ENCODE assay signal across 20 mouse cellular contexts in the genomic region with DNA sequence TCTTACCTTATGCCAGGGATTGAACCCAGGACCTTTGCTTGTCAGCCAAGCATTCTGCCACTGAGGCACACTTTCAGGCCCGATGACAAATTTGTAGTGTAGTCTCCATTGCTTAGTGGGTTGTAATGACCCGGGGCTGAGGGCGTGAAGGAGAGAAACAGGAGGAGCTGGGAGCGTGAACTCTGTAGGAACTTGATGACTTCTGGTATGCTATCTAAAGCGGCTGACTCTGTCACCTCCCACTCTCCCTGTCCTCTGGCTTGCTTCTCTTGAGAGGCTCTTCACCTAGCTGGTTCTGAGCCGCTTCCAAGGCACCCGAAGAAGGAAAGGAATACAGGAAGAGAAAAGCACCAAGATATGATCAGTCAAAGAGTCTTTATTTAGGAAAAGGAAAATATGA.
DNase-seq lines count a peak whose midpoint lies in the region; ATAC-seq and TF ChIP-seq lines count a peak whose summit lies in the region.
"Had no signal": no experiment of that assay in that cellular context is flagged by ENCODE, and none has a peak within 500 bp of the region (broad histone marks: within the 10 kb centered on the region; RNA-seq: fewer than 3 reads in every experiment).

No protein-coding gene starts in this region.

- no peak overlapping the region for H3K4me3 ChIP-seq in heart, embryonic 13.5 days
- H3K4me3 ChIP-seq in heart, postnatal 0 days (ENCODE audit: low read depth, low read length) = no peak overlapping the region
- H3K4me3 ChIP-seq in heart, adult 2 months = no peak overlapping the region
- no peak overlapping the region for H3K4me3 ChIP-seq in lung, postnatal 0 days (ENCODE audit: low read depth, low read length)
- no peak overlapping the region for H3K4me3 ChIP-seq in limb, embryonic 13.5 days
- no peak overlapping the region for H3K4me3 ChIP-seq in forebrain, postnatal 0 days (ENCODE audit: low read depth, low read length)
- H3K4me3 ChIP-seq: embryonic facial prominence, embryonic 12.5 days; forebrain, embryonic 15.5 days; hindbrain, embryonic 12.5 days had no signal

- intact Hi-C loops in heart, adult 2 months (cut with DNase I) = no loop called here

- H3K27ac ChIP-seq in heart, embryonic 13.5 days (replicated peaks) = peak overlapping the region; percentile 56
- H3K27ac ChIP-seq in heart, postnatal 0 days (ENCODE audit: low read depth) = peak overlapping the region; percentile 22; the same call in 1 of the 2 replicates
- H3K27ac ChIP-seq in heart, adult 2 months = no peak overlapping the region
- H3K27ac ChIP-seq in lung, postnatal 0 days (ENCODE audit: low read length) = no peak overlapping the region
- peak overlapping the region; percentile 63; the same call in 1 of the 2 replicates for H3K27ac ChIP-seq in limb, embryonic 13.5 days
- H3K27ac ChIP-seq in forebrain, postnatal 0 days (ENCODE audit: low read depth, low read length) = no peak overlapping the region
- H3K27ac ChIP-seq: embryonic facial prominence, embryonic 12.5 days; forebrain, embryonic 15.5 days; hindbrain, embryonic 12.5 days had no signal

- no peak for TF ChIP-seq POLR2A in heart, adult 2 months (IDR thresholded peaks at IDR 0.05; ENCODE audit: insufficient read depth, low read depth, low read length)

- H3K9ac ChIP-seq in heart, embryonic 13.5 days = peak overlapping the region; percentile 41; the same call in 1 of the 2 replicates
- H3K9ac ChIP-seq in heart, postnatal 0 days (replicated peaks; ENCODE audit: low read depth, low read length) = no peak overlapping the region
- H3K9ac ChIP-seq in heart, adult 2 months (ENCODE audit: low read depth, low read length) = no peak overlapping the region
- H3K9ac ChIP-seq in lung, postnatal 0 days (replicated peaks; ENCODE audit: low read depth) = no peak overlapping the region
- H3K9ac ChIP-seq in limb, embryonic 13.5 days = no peak overlapping the region
- H3K9ac ChIP-seq in forebrain, postnatal 0 days = no peak overlapping the region
- H3K9ac ChIP-seq: embryonic facial prominence, embryonic 12.5 days; forebrain, embryonic 15.5 days; hindbrain, embryonic 12.5 days had no signal

- no peaks in the 10 kb centered on the region for H3K9me3 ChIP-seq in heart, embryonic 13.5 days
- no peaks in the 10 kb centered on the region for H3K9me3 ChIP-seq in heart, postnatal 0 days (replicated peaks; ENCODE audit: control insufficient read depth, low read length)
- no peaks in the 10 kb centered on the region for H3K9me3 ChIP-seq in lung, postnatal 0 days (ENCODE audit: low read length)
- H3K9me3 ChIP-seq in limb, embryonic 13.5 days = no peaks in the 10 kb centered on the region
- H3K9me3 ChIP-seq in forebrain, postnatal 0 days (ENCODE audit: low read length) = no peaks in the 10 kb centered on the region
- H3K9me3 ChIP-seq: embryonic facial prominence, embryonic 12.5 days; forebrain, embryonic 15.5 days; hindbrain, embryonic 12.5 days had no signal

- WGBS in heart, embryonic 13.5 days = 7% methylated on average over 7 of the region's 7 CpGs
- WGBS in heart, postnatal 0 days = 10% methylated on average over 7 of the region's 7 CpGs
- WGBS in heart, adult 2 months = 30% methylated on average over 7 of the region's 7 CpGs
- WGBS in lung, postnatal 0 days = 40% methylated on average over 7 of the region's 7 CpGs
- 57% methylated on average over 7 of the region's 7 CpGs for WGBS in limb, embryonic 13.5 days
- 89% methylated on average over 7 of the region's 7 CpGs for WGBS in forebrain, postnatal 0 days

- H3K27me3 ChIP-seq in heart, embryonic 13.5 days (replicated peaks) = no peaks in the 10 kb centered on the region
- no peaks in the 10 kb centered on the region for H3K27me3 ChIP-seq in heart, postnatal 0 days (ENCODE audit: control insufficient read depth, insufficient read depth, low read length)
- no peaks in the 10 kb centered on the region for H3K27me3 ChIP-seq in heart, adult 2 months (ENCODE audit: control insufficient read depth, insufficient read depth, low read length)
- H3K27me3 ChIP-seq in lung, postnatal 0 days (replicated peaks; ENCODE audit: insufficient read depth, low read length) = no peaks in the 10 kb centered on the region
- no peaks in the 10 kb centered on the region for H3K27me3 ChIP-seq in limb, embryonic 13.5 days
- no peaks in the 10 kb centered on the region for H3K27me3 ChIP-seq in forebrain, postnatal 0 days (ENCODE audit: insufficient read depth, low read length)
- H3K27me3 ChIP-seq: embryonic facial prominence, embryonic 12.5 days; forebrain, embryonic 15.5 days; hindbrain, embryonic 12.5 days had no signal

- no peak for TF ChIP-seq EP300 in heart, postnatal 0 days (IDR thresholded peaks at IDR 0.05; ENCODE audit: low read depth)
- TF ChIP-seq EP300 in heart, adult 2 months (IDR thresholded peaks at IDR 0.05; ENCODE audit: insufficient read depth, low read depth, low read length) = no peak
- TF ChIP-seq EP300 in lung, postnatal 0 days (IDR thresholded peaks at IDR 0.05) = no peak

- no peak for DNase-seq in heart, adult 8-10 months (ENCODE audit: low spot score)
- peak; percentile 62 for DNase-seq in heart, postnatal 0 days (ENCODE audit: low spot score)
- DNase-seq in heart, adult 2 months = no peak
- peak; percentile 34 for DNase-seq in lung, postnatal 0 days (ENCODE audit: low spot score)
- DNase-seq in lung, postnatal 4 days = no peak
- no peak for DNase-seq in forebrain, postnatal 0 days
- DNase-seq: adrenal gland, postnatal 10 days; cerebellum, adult 11-12 months; cerebellum, adult 9-10 months; cerebellum, postnatal 25 days; gastrocnemius, postnatal 10 days; heart, postnatal 14 days had no signal

- H3K36me3 ChIP-seq in heart, embryonic 13.5 days = peaks cover 4% of the 10 kb centered on the region; the same call in 1 of the 2 replicates
- no peaks in the 10 kb centered on the region for H3K36me3 ChIP-seq in heart, postnatal 0 days (replicated peaks; ENCODE audit: control insufficient read depth, insufficient read depth, low read length)
- peaks cover 10% of the 10 kb centered on the region; the same call in 1 of the 2 replicates for H3K36me3 ChIP-seq in heart, adult 2 months (ENCODE audit: control insufficient read depth, insufficient read depth, low read length)
- H3K36me3 ChIP-seq in lung, postnatal 0 days (ENCODE audit: insufficient read depth, low read length) = no peaks in the 10 kb centered on the region
- H3K36me3 ChIP-seq in limb, embryonic 13.5 days = 0 out of 2 replicates have a peak, but pooled peaks cover 8% of the 10 kb centered on the region
- H3K36me3 ChIP-seq in forebrain, postnatal 0 days (ENCODE audit: insufficient read depth) = no peaks in the 10 kb centered on the region
- H3K36me3 ChIP-seq: embryonic facial prominence, embryonic 12.5 days; forebrain, embryonic 15.5 days; hindbrain, embryonic 12.5 days had no signal

- peak overlapping the region; percentile 47 for H3K4me2 ChIP-seq in heart, embryonic 13.5 days
- H3K4me2 ChIP-seq in heart, postnatal 0 days (ENCODE audit: low read depth, low read length) = peak overlapping the region; percentile 23
- H3K4me2 ChIP-seq in lung, postnatal 0 days (replicated peaks; ENCODE audit: low read depth, low read length) = no peak overlapping the region
- no peak overlapping the region for H3K4me2 ChIP-seq in limb, embryonic 13.5 days (replicated peaks)
- no peak overlapping the region for H3K4me2 ChIP-seq in forebrain, postnatal 0 days (ENCODE audit: low read depth)
- H3K4me2 ChIP-seq: embryonic facial prominence, embryonic 12.5 days; forebrain, embryonic 15.5 days; hindbrain, embryonic 12.5 days had no signal

- ATAC-seq in heart, embryonic 13.5 days (ENCODE audit: extremely low read depth, insufficient number of reproducible peaks, low FRiP score, low TSS enrichment) = no peak
- ATAC-seq in heart, postnatal 0 days (ENCODE audit: insufficient read depth, low read depth) = peak; percentile 54
- ATAC-seq in lung, postnatal 0 days = no peak
- no peak for ATAC-seq in limb, embryonic 13.5 days (ENCODE audit: low FRiP score, low read depth)
- ATAC-seq in forebrain, postnatal 0 days = no peak
- ATAC-seq: forebrain, embryonic 15.5 days; hindbrain, embryonic 16.5 days; inflammation-experienced regulatory T-cells, adult 6 months; intestine, postnatal 0 days had no signal

- TF ChIP-seq CTCF in heart, postnatal 0 days (IDR thresholded peaks at IDR 0.05; ENCODE audit: low read depth) = no peak
- TF ChIP-seq CTCF in heart, adult 2 months (IDR thresholded peaks at IDR 0.05) = no peak
- TF ChIP-seq CTCF in lung, postnatal 0 days (IDR thresholded peaks at IDR 0.05) = no peak
- no peak for TF ChIP-seq CTCF in forebrain, postnatal 0 days (IDR thresholded peaks at IDR 0.05; ENCODE audit: low read depth)

- H3K4me1 ChIP-seq in heart, embryonic 13.5 days = peaks cover 85% of the 10 kb centered on the region
- peaks cover 43% of the 10 kb centered on the region for H3K4me1 ChIP-seq in heart, postnatal 0 days (ENCODE audit: control insufficient read depth, insufficient read depth)
- H3K4me1 ChIP-seq in heart, adult 2 months (ENCODE audit: control insufficient read depth, insufficient read depth, low read length) = peaks cover 12% of the 10 kb centered on the region
- H3K4me1 ChIP-seq in lung, postnatal 0 days (ENCODE audit: insufficient read depth, low read depth, low read length) = peaks cover 12% of the 10 kb centered on the region
- peaks cover 95% of the 10 kb centered on the region for H3K4me1 ChIP-seq in limb, embryonic 13.5 days
- H3K4me1 ChIP-seq in forebrain, postnatal 0 days (ENCODE audit: insufficient read depth) = no peaks in the 10 kb centered on the region

- H3K79me2 ChIP-seq in heart, adult 2 months (replicated peaks; ENCODE audit: control insufficient read depth, insufficient read depth, low read length) = no peaks in the 10 kb centered on the region; the same call in 1 of the 2 replicates

Comparison
In these comparisons a context has a peak if more than half of its experiments do, and no peak if none do; other contexts are left out.
1. H3K27ac ChIP-seq: peak in heart, embryonic 13.5 days (single experiment), heart, postnatal 0 days (single experiment) and limb, embryonic 13.5 days (single experiment); none in heart, adult 2 months (single experiment), lung, postnatal 0 days (single experiment) and forebrain, postnatal 0 days (single experiment).
2. DNase-seq: peak in heart, postnatal 0 days (single experiment) and lung, postnatal 0 days (single experiment); none in heart, adult 8-10 months (single experiment), heart, adult 2 months (0 of 2), lung, postnatal 4 days (0 of 2) and forebrain, postnatal 0 days (single experiment).
3. H3K4me2 ChIP-seq: peak in heart, embryonic 13.5 days (single experiment) and heart, postnatal 0 days (single experiment); none in lung, postnatal 0 days (single experiment), limb, embryonic 13.5 days (single experiment) and forebrain, postnatal 0 days (single experiment).